Mouse (Mus musculus): ENCODE measurements at regions not wholly inside any gene's neighbourhood (a gene's known extent, or its start where the extent isn't known, plus 50 kb on each side); places are given as distances from the start of the nearest gene placed in this dataset.

DNA sequence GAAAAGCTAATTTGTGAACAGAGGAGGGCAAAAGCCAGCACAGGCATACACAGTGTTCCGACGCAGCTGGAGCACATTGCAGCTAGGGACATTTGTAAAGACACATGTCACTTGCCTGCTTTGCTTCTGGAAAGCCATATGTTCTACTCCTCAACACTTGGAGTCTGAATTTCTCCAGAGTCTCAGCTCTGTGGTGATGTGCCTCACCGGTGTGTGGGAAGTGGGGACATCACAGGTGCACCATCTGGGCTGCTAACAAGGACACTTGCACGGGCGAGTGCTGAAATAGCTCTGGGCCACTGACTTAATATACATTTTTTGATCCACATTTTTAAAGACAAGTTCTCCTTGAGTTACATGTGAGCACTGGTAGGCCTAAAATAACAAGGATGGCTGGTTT lies 139.2 kb upstream of the Trpm3 start:
- TF ChIP-seq POLR2A (IDR thresholded peaks at IDR 0.05; ENCODE audit: borderline replicate concordance, control insufficient read depth, low read depth, low read length) (no peak), CTCF (IDR thresholded peaks at IDR 0.05; ENCODE audit: control insufficient read depth, insufficient read depth, low read length) (no peak)

Data from bone marrow, adult 2 months (tissue).